Mouse (Mus musculus) ES-E14 (cell line): ENCODE measurements around the gene Dnajb2. TPM values are rescaled to one million over a fixed set of nuclear protein-coding genes. Genes with fewer than 3 reads are reported as not detected.

Source experiments
- DNase-seq: peaks from one replicate; pipeline ENCODE4 v3.0.0-alpha.2; 2013; ENCODE audit warnings: low read depth, low spot score
- H3K27ac ChIP-seq: 2 replicates; pipeline ENCODE4 v1.5.1; 2012; ENCODE audit warnings: low read depth, mild to moderate bottlenecking, low read length, moderate library complexity, mixed read lengths; ENCODE audit not compliant: poor library complexity, insufficient read depth, severe bottlenecking
- H3K36me3 ChIP-seq: 2 replicates; pipeline ENCODE4 v1.6.1; 2012; ENCODE audit warnings: mild to moderate bottlenecking, low read length, moderate library complexity, mixed read lengths; ENCODE audit not compliant: control insufficient read depth, poor library complexity, insufficient read depth, severe bottlenecking
- H3K4me1 ChIP-seq, 2 experiments: fragments of 150-350 bp in 1 of 2; sonication (generic) in 1 of 2; 2 replicates each; pipeline ENCODE4 v1.6.1; 2012; ENCODE audit warnings: low read length in 2 of 2, mild to moderate bottlenecking in 1 of 2, mixed read lengths in 1 of 2; ENCODE audit not compliant: control insufficient read depth in 2 of 2, insufficient read depth in 2 of 2, poor library complexity in 1 of 2
- H3K4me3 ChIP-seq, 2 experiments: fragments of 150-350 bp in 1 of 2; sonication (generic) in 1 of 2; 2 replicates each; pipeline ENCODE4 v1.5.1; 2012; ENCODE audit warnings: low read length in 2 of 2, low read depth in 1 of 2, mild to moderate bottlenecking in 1 of 2, mixed read lengths in 1 of 2; ENCODE audit not compliant: insufficient read depth in 1 of 2, poor library complexity in 1 of 2, severe bottlenecking in 1 of 2
- H3K9ac ChIP-seq: 2 replicates; pipeline ENCODE4 v1.6.1; 2012; ENCODE audit warnings: low read depth, mild to moderate bottlenecking, low read length, mixed read lengths; ENCODE audit not compliant: poor library complexity, insufficient read depth, severe bottlenecking
- H3K9me3 ChIP-seq: fragments of 150-350 bp; sonication (generic); 2 replicates; pipeline ENCODE4 v1.6.1; 2012; ENCODE audit warnings: low read depth, mild to moderate bottlenecking, low read length; ENCODE audit not compliant: control insufficient read depth, insufficient read depth
- CHD2 ChIP-seq: IDR thresholded peaks from 2 replicates; pipeline ENCODE4 v1.6.1; 2014; ENCODE audit warnings: mild to moderate bottlenecking, low read depth, low read length, inconsistent platforms
- HCFC1 ChIP-seq: IDR thresholded peaks from 2 replicates; pipeline ENCODE4 v1.6.1; 2012; ENCODE audit warnings: low read length, inconsistent platforms, borderline replicate concordance; ENCODE audit not compliant: insufficient read depth
- MAFK ChIP-seq: IDR thresholded peaks from 2 replicates; pipeline ENCODE4 v1.6.1; 2014; ENCODE audit warnings: mild to moderate bottlenecking, low read depth, low read length, inconsistent platforms; ENCODE audit not compliant: insufficient read depth
- ZC3H11A ChIP-seq: IDR thresholded peaks from 2 replicates; pipeline ENCODE4 v1.6.1; 2012; ENCODE audit warnings: low read depth, mild to moderate bottlenecking, inconsistent platforms, low read length, borderline replicate concordance
- ZNF384 ChIP-seq: IDR thresholded peaks from 2 replicates; pipeline ENCODE4 v1.6.1; 2012; ENCODE audit warnings: low read depth, low read length, inconsistent platforms
- in situ Hi-C, 2 experiments: fragments of 600-800 bp; cut with MboI; formaldehyde crosslinking; loops; one replicate each; pipeline ENCODE4 v1.15.1; 2025; ENCODE audit warnings: low sequenced_read_pairs in 2 of 2, inconsistent platforms in 1 of 2; ENCODE audit not compliant: unreplicated experiment in 2 of 2
- total RNA-seq: library from RNA; depleted of rRNA; stranded (reverse); fragments of 300-350 nt; gene quantifications from 2 replicates; pipeline ENCODE4 v1.2.3, GENCODE M21; 2012

Dnajb2 gene
- total RNA-seq, 1 experiment, result 15.8 TPM

DNA sequence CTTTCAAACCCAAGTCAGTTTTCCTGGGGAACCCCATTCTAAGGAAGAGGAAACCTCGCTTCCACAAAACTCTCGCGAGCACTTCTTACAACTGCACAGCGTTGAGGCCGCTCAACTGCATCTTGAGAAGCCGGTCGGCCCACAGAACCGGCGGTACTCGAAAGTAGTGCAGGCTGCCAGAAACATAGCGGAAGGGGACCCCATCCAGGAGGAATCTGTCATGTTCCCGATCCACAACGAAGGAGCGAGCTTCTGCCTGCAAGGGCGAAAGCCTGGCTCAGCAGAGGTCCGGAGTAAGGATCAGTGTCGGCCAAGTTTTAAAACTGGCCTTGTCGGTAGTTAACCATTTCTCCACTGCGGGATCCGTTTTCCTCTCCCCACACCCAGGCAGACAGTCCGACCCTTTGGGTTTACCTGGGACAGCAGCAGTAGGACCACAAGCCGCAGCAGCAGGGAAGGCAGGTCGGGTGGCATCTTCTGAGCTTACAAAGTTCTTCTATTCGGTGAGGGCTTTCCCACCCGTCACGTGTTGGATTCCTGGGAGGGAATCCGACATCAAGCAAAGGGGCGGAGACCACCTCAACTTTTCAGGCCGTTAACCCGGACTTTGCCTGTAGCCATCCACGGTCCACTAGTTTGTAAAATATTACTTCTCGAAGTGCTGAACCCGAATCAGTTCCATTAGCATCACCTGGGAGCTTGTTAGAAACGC lies 27.1 kb upstream of the Dnajb2 start:
- peaks cover 15% of the 10 kb centered on the region for H3K36me3 ChIP-seq
- peaks cover 8 to 9% of the 10 kb centered on the region in 2 experiments for H3K4me1 ChIP-seq
- in situ Hi-C loops, result no loop called here
- no peaks in the 10 kb centered on the region for H3K9me3 ChIP-seq
- TF ChIP-seq MAFK (no peak), CHD2 (peak; percentile 7; the same call in 1 of the 2 replicates)
- no peak overlapping the region for H3K27ac ChIP-seq
- peak overlapping the region; percentile 51 to 68 for H3K4me3 ChIP-seq
- DNase-seq, result no peak
- peak overlapping the region; percentile 80 for H3K9ac ChIP-seq

DNA sequence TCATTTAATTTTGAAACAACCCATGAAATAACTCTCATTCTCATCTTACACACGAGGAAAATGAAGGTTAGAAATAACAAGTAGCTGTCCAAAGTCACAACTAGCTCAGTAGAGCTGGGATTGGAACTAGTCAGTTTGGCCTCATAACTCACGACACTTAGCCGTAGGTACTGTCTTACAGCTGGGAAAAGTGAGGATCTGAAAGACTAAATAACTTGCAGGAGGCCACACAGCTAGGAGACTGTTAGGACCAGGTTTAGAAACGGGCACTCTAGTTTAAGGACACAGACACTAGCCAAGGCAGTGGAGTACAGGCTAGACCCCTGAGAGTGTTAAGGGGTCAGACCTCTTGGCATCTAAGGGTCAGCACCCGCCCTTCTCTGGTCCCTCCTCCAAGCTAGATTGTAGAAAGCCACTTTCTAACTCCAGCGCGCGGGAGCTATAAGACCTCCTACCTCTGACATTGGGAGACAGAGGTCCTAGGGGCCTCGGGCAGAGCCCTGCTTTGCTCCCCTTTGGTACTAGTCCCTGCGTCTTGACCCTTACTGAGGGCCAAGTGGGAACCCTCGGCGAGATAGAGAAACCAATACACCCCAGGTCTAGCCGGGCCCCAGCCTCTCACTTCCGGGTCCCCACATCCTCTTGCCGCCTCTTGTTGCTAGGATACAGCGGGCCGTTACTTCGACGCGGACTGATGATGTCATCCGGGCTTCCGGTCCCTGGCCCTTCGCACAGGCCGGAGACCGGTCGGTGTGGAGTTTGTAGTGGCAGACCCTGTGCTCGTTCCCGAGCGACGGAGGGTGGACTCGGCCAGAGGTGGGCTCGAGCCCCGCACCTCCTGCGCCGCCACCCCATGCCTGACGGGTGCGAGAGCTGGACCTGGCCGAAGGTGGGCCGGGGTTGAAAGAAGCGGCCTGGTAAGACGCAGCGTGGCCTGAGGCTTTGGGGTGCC lies 25.8 kb upstream of the Dnajb2 start, which contains the start of the genes Glb1l and Stk16:
Gene Glb1l, minus strand, starts transcription at position 678 of the 952 bp plus-strand sequence.
Gene Stk16, plus strand, starts transcription at position 703 of the 952 bp plus-strand sequence.
- Histone ChIP-seq H3K36me3 (peaks cover 26% of the 10 kb centered on the region), H3K9me3 (no peaks in the 10 kb centered on the region), H3K27ac (no peak within 1 kb of the TSS), H3K4me1 (peaks cover 8 to 14% of the 10 kb centered on the region in 2 experiments), H3K9ac (peak within 1 kb of the TSS; percentile 87), H3K4me3 (peak within 1 kb of the TSS; percentile 74 to 90)
- DNase-seq, result peak; percentile 91
- TF ChIP-seq HCFC1 (peak; percentile 84), ZC3H11A (0 out of 2 replicates have a peak, but pooled peaks have one; percentile 17), ZNF384 (no peak), CHD2 (no peak)
- in situ Hi-C loops, result no loop called here

DNA sequence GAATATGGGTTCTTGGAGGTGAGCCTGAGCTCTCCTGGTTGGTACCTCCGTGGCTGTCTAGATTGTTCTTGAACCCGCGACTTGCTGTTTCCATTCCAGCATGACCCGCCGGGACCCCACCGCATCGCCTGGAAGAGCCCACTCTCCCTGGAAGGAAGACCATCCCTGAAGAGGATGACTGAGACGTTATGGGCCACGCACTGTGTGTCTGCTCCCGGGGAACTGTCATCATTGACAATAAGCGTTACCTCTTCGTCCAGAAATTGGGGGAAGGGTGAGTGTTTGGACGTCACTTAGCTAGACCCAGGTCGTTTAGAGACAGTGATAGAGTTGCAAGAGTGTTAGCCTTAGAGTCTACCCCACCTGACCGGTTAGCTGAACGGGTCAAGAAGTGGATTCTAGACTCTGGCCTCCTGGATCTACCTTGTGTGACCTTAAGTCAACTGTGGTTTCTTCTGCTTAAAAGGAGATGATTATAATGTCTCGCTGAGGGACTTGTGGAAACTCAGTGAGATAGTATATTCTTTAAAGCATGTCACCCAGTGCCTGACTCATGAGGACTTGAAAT lies 25.0 kb upstream of the Dnajb2 start:
- H3K36me3 ChIP-seq, result peaks cover 35% of the 10 kb centered on the region
- TF ChIP-seq CHD2 (no peak), HCFC1 (no peak), ZNF384 (no peak), ZC3H11A (no peak), MAFK (no peak)
- in situ Hi-C loops, result no loop called here
- no peaks in the 10 kb centered on the region for H3K9me3 ChIP-seq
- H3K4me3 ChIP-seq, result peak overlapping the region; percentile 74 to 90
- DNase-seq, result no peak
- H3K27ac ChIP-seq, result no peak overlapping the region
- peaks cover 8 to 16% of the 10 kb centered on the region in 2 experiments for H3K4me1 ChIP-seq
- H3K9ac ChIP-seq, result peak overlapping the region; percentile 87

DNA sequence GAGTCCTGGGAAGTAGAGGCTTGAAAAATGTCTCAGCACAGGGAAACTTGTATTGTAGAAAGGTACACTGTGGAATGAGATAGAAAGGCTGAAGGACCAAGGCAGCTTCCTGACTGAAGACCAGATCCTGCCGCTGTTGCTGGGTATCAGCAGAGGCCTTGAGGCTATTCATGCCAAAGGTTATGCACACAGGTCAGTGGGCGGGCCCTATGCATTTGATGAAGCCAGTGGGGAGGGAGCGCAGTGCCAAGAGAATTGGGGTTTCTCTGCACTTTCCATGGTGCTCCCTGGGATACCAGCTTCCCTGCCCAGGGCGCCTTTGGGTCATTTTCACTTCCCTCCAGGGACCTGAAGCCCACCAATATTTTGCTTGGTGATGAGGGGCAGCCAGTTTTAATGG lies 23.7 kb upstream of the Dnajb2 start:
- peaks cover 8 to 23% of the 10 kb centered on the region in 2 experiments for H3K4me1 ChIP-seq
- no peak for DNase-seq
- H3K4me3 ChIP-seq, result no peak overlapping the region
- H3K36me3 ChIP-seq, result peaks cover 46% of the 10 kb centered on the region
- no peak overlapping the region for H3K9ac ChIP-seq
- in situ Hi-C loops, result no loop called here
- no peak overlapping the region for H3K27ac ChIP-seq
- H3K9me3 ChIP-seq, result no peaks in the 10 kb centered on the region
- TF ChIP-seq ZNF384 (no peak), CHD2 (no peak), HCFC1 (no peak), MAFK (no peak), ZC3H11A (no peak)
